ENCODE assay signal across 15 mouse cellular contexts in genomic region chr5:73880936-73881335, GRCm38 (mm10).
DNase-seq lines count a peak whose midpoint lies in the region; ATAC-seq and TF ChIP-seq lines count a peak whose summit lies in the region.
"Had no signal": no experiment of that assay in that cellular context is flagged by ENCODE, and none has a peak within 500 bp of the region (broad histone marks: within the 10 kb centered on the region; RNA-seq: fewer than 3 reads in every experiment).

No protein-coding gene starts in this region.

- WGBS in kidney, adult 2 months, result 76% methylated on average over 3 of the region's 3 CpGs
- WGBS in limb, embryonic 10.5 days, result 84% methylated on average over 3 of the region's 3 CpGs
- WGBS in liver, embryonic 11.5 days, result 83% methylated on average over 3 of the region's 3 CpGs

- TF ChIP-seq POLR2A in kidney, adult 2 months (IDR thresholded peaks at IDR 0.05; ENCODE audit: low read depth, low read length), result no peak

- no peaks in the 10 kb centered on the region for H3K9me3 ChIP-seq in limb, embryonic 10.5 days (replicated peaks)
- no peaks in the 10 kb centered on the region for H3K9me3 ChIP-seq in liver, embryonic 11.5 days (ENCODE audit: control insufficient read depth, low read length)
- H3K9me3 ChIP-seq: embryonic facial prominence, embryonic 15.5 days; G1E; hindbrain, embryonic 13.5 days; stomach, embryonic 15.5 days had no signal

- no peaks in the 10 kb centered on the region for H3K36me3 ChIP-seq in kidney, adult 2 months (ENCODE audit: control insufficient read depth, insufficient read depth, low read length)
- no peaks in the 10 kb centered on the region for H3K36me3 ChIP-seq in limb, embryonic 10.5 days
- no peaks in the 10 kb centered on the region for H3K36me3 ChIP-seq in liver, embryonic 11.5 days (ENCODE audit: control insufficient read depth, insufficient read depth, low read length)
- H3K36me3 ChIP-seq: embryonic facial prominence, embryonic 15.5 days; G1E; hindbrain, embryonic 13.5 days; stomach, embryonic 15.5 days had no signal

- H3K27ac ChIP-seq in kidney, adult 2 months (ENCODE audit: insufficient read depth, low read depth, low read length), result peak overlapping the region; percentile 31; the same call in 1 of the 2 replicates
- H3K27ac ChIP-seq in limb, embryonic 10.5 days, result peak overlapping the region; percentile 66; the same call in 1 of the 2 replicates
- H3K27ac ChIP-seq in liver, embryonic 11.5 days (ENCODE audit: low read depth, low read length), result no peak overlapping the region
- H3K27ac ChIP-seq: embryonic facial prominence, embryonic 15.5 days; hindbrain, embryonic 13.5 days; stomach, embryonic 15.5 days had no signal

- H3K9ac ChIP-seq in liver, embryonic 11.5 days (ENCODE audit: low read depth, low read length), result no peak overlapping the region
- H3K9ac ChIP-seq: embryonic facial prominence, embryonic 15.5 days; hindbrain, embryonic 13.5 days; stomach, embryonic 15.5 days had no signal

- TF ChIP-seq CTCF in kidney, adult 2 months (conservative IDR thresholded peaks at IDR 0.05; ENCODE audit: insufficient read depth, insufficient read length, low read depth, low read length), result no peak

- ATAC-seq in liver, embryonic 11.5 days (replicated peaks; ENCODE audit: low FRiP score), result no peak
- ATAC-seq: CD4-positive, CD25-positive, alpha-beta regulatory T cell, adult 4 months; forebrain, embryonic 14.5 days had no signal

- no peaks in the 10 kb centered on the region for H3K27me3 ChIP-seq in kidney, adult 2 months (replicated peaks; ENCODE audit: control insufficient read depth, insufficient read depth, low read length)
- no peaks in the 10 kb centered on the region for H3K27me3 ChIP-seq in limb, embryonic 10.5 days (ENCODE audit: low read depth, poor library complexity, severe bottlenecking)
- H3K27me3 ChIP-seq in liver, embryonic 11.5 days (replicated peaks; ENCODE audit: control insufficient read depth, insufficient read depth, low read length), result no peaks in the 10 kb centered on the region
- H3K27me3 ChIP-seq: embryonic facial prominence, embryonic 15.5 days; hindbrain, embryonic 13.5 days; stomach, embryonic 15.5 days had no signal

- no peaks in the 10 kb centered on the region; the same call in 1 of the 2 replicates for H3K4me1 ChIP-seq in kidney, adult 2 months (ENCODE audit: control insufficient read depth, insufficient read depth, low read length)
- H3K4me1 ChIP-seq in limb, embryonic 10.5 days, result peaks cover 29% of the 10 kb centered on the region
- no peaks in the 10 kb centered on the region for H3K4me1 ChIP-seq in liver, embryonic 11.5 days (replicated peaks; ENCODE audit: control insufficient read depth, insufficient read depth, low read length)
- H3K4me1 ChIP-seq: stomach, embryonic 15.5 days had no signal

- no peak overlapping the region for H3K4me3 ChIP-seq in kidney, adult 2 months (ENCODE audit: insufficient read depth, low read depth, low read length)
- no peak overlapping the region for H3K4me3 ChIP-seq in limb, embryonic 10.5 days
- no peak overlapping the region for H3K4me3 ChIP-seq in liver, embryonic 11.5 days (ENCODE audit: low read depth, low read length)
- H3K4me3 ChIP-seq: embryonic facial prominence, embryonic 15.5 days; hindbrain, embryonic 13.5 days; stomach, embryonic 15.5 days had no signal

- DNase-seq in kidney, adult 2 months, result no peak
- no peak for DNase-seq in kidney, postnatal 4 days
- DNase-seq in lung, postnatal 36 days, result peak; percentile 34
- DNase-seq in lung, postnatal 25 days (ENCODE audit: low spot score), result no peak
- peak; percentile 52 for DNase-seq in adrenal gland, postnatal 10 days
- no peak for DNase-seq in limb, embryonic 10.5 days (ENCODE audit: low spot score)
- no peak for DNase-seq in liver, embryonic 11.5 days (ENCODE audit: low spot score)
- DNase-seq: cerebellum, adult 9-11 months; right cerebral cortex, postnatal 14 days had no signal

- no peak overlapping the region for H3K4me2 ChIP-seq in liver, embryonic 11.5 days
- H3K4me2 ChIP-seq: embryonic facial prominence, embryonic 15.5 days; hindbrain, embryonic 13.5 days; stomach, embryonic 15.5 days had no signal

Comparison
In these comparisons a context has a peak if more than half of its experiments do, and no peak if none do; other contexts are left out.
1. DNase-seq: peak in lung, postnatal 36 days (single experiment) and adrenal gland, postnatal 10 days (single experiment); none in kidney, adult 2 months (single experiment), kidney, postnatal 4 days (0 of 2), lung, postnatal 25 days (single experiment), limb, embryonic 10.5 days (single experiment) and liver, embryonic 11.5 days (single experiment).